Mouse (Mus musculus) lung, postnatal 0 days (tissue): Measurements from ENCODE around the gene Zswim1.

Experiments used
- CTCF ChIP-seq: IDR thresholded peaks from 2 replicates; pipeline ENCODE4 v1.5.1; 2016; ENCODE audit warnings: antibody characterized with exemption, mild to moderate bottlenecking
- EP300 ChIP-seq: IDR thresholded peaks from 2 replicates; pipeline ENCODE4 v1.6.1; 2016; ENCODE audit warnings: antibody characterized with exemption, mild to moderate bottlenecking, control low read depth

GRCm38 (mm10) chr2:164827146-164827850 is 4.8 kb downstream of the Zswim1 start:
- no peak for TF ChIP-seq CTCF
- TF ChIP-seq EP300 = no peak
